Mouse (Mus musculus): ENCODE data around the gene Nckap5l. TPM values are rescaled to one million over a fixed set of nuclear protein-coding genes. Genes with fewer than 3 reads are reported as not detected.
A peak's percentile ranks its signal among the peaks of the same experiment; 100 is the strongest.

Nckap5l gene
- total and polyA plus RNA-seq, 3 experiments, result 0.75 to 6.6 (median 0.89) TPM

DNA sequence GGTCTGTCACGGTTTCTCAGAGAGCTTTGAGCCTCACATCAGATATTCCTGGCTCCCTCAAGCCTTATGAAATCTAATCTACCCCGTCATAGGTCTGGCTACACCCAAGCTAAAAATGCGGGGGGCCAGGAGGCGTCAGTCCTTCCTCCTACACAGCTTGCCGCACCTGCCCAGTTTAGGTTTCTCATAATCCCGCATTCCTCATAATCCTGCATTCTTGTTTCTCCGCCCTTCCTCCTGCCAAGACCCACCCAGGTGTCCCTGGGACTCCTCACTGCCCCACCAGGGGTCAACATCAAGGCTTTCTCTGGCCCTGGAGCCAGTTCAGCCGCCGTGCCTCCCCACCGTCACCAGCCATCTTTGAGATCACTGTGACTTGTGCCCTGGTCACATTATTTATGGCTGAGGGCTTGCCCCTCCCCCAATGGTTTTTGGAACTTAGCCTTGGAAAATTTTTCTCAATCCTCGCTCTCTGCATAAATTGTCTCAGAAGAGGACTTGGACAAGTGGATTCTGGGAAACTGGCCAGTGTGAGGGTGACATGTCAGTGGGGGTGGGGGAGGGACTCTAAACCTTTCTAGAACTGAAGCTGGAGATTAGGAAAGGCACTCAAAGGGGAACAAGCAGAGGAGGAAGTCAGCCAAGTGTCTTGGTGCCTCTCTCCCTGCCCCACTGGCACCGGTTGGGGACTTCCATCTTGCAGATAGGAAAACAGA lies 40.1 kb upstream of the Nckap5l start:
- Histone ChIP-seq H3K9ac (ENCODE audit: insufficient read depth, low read depth) (no peak overlapping the region), H3K27me3 (replicated peaks) (peaks cover 67% of the 10 kb centered on the region), H3K4me2 (ENCODE audit: insufficient read depth, low read depth, poor library complexity, severe bottlenecking) (peak overlapping the region; percentile 40), H3K79me2 (replicated peaks; ENCODE audit: control insufficient read depth, extremely low read depth, insufficient read depth, poor library complexity, severe bottlenecking) (no peaks in the 10 kb centered on the region), H3K9me3 (replicated peaks; ENCODE audit: low read length) (no peaks in the 10 kb centered on the region), H3K4me3 (replicated peaks in 1 of 3; ENCODE audit: low read depth in 2 of 3, low read length in 2 of 3, poor library complexity in 1 of 3) (no peak overlapping the region), H3K27ac (ENCODE audit: insufficient read depth, low read depth) (no peak overlapping the region), H3K36me3 (replicated peaks in 1 of 2; ENCODE audit: control insufficient read depth in 1 of 2, insufficient read depth in 1 of 2, low read length in 1 of 2) (no peaks in the 10 kb centered on the region), H3K4me1 (ENCODE audit: control insufficient read depth in 1 of 2, insufficient read depth in 2 of 2) (peaks cover 17 to 45% of the 10 kb centered on the region in 2 experiments)
- peak; percentile 24 for DNase-seq (ENCODE audit: extremely low read depth)
- in situ Hi-C loops (cut with MboI; ENCODE audit: low pct_ligation_motif_present, low pct_unique_long_range_greater_than_20kb, low sequenced_read_pairs) (loop anchor here (5.0 kb wide), 1 partner anchor 100 kb away; no protein-coding TSS in a partner anchor), dilution Hi-C loops (cut with MboI; ENCODE audit: extremely low pct_ligation_motif_present, extremely low pct_unique_long_range_greater_than_20kb, low sequenced_read_pairs) (no loop called here)
- TF ChIP-seq MEF2A (IDR thresholded peaks at IDR 0.05; ENCODE audit: borderline replicate concordance, low read depth, low read length) (no peak), E2F4 (IDR thresholded peaks at IDR 0.05; ENCODE audit: insufficient replicate concordance, low read depth, low read length) (no peak), NELFE (IDR thresholded peaks at IDR 0.05; ENCODE audit: low read depth, low read length) (0 out of 2 replicates have a peak, but pooled peaks have one; percentile 19), POLR2A (IDR thresholded peaks at IDR 0.05; ENCODE audit: low read depth, low read length) (no peak), TCF12 (IDR thresholded peaks at IDR 0.05; ENCODE audit: low read depth, low read length) (no peak), ZMIZ1 (IDR thresholded peaks at IDR 0.05; ENCODE audit: low read depth, low read length) (peak; percentile 78), MAX (IDR thresholded peaks at IDR 0.05; ENCODE audit: low read length) (no peak), MAFK (IDR thresholded peaks at IDR 0.05; ENCODE audit: insufficient replicate concordance, low read length) (no peak), CHD2 (IDR thresholded peaks at IDR 0.05; ENCODE audit: low read length) (0 out of 2 replicates have a peak, but pooled peaks have one; percentile 43), TBP (conservative IDR thresholded peaks at IDR 0.05; ENCODE audit: low read depth, low read length) (no peak)

DNA sequence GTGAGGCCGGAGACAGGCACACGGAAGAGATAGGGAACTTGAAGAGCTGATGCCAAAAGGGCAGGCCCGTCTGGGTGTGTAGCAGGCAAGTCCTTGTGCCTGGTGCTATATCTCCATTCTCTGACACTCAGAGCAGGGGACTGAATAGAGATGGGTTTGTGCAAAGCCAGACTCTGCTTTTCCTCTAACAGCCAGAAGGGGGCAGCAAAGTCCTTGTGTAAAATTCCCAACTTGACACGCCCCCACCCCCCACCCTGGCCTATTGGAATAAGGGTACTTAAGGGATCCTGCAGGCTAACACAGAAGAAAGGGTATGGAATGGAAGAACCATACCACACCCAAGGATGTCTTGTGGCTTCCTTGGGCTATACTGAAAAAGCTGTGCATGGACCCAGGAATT lies 39.5 kb upstream of the Nckap5l start:
- Histone ChIP-seq H3K36me3 (replicated peaks in 1 of 2; ENCODE audit: control insufficient read depth in 1 of 2, insufficient read depth in 1 of 2, low read length in 1 of 2) (no peaks in the 10 kb centered on the region), H3K79me2 (replicated peaks; ENCODE audit: control insufficient read depth, extremely low read depth, insufficient read depth, poor library complexity, severe bottlenecking) (no peaks in the 10 kb centered on the region), H3K4me2 (ENCODE audit: insufficient read depth, low read depth, poor library complexity, severe bottlenecking) (no peak overlapping the region), H3K27me3 (replicated peaks) (peaks cover 67% of the 10 kb centered on the region), H3K27ac (ENCODE audit: insufficient read depth, low read depth) (no peak overlapping the region), H3K4me1 (ENCODE audit: control insufficient read depth in 1 of 2, insufficient read depth in 2 of 2) (peaks cover 17 to 45% of the 10 kb centered on the region in 2 experiments), H3K9ac (ENCODE audit: insufficient read depth, low read depth) (no peak overlapping the region), H3K9me3 (replicated peaks; ENCODE audit: low read length) (no peaks in the 10 kb centered on the region), H3K4me3 (replicated peaks in 1 of 3; ENCODE audit: low read depth in 2 of 3, low read length in 2 of 3, poor library complexity in 1 of 3) (no peak overlapping the region)
- in situ Hi-C loops (cut with MboI; ENCODE audit: low pct_ligation_motif_present, low pct_unique_long_range_greater_than_20kb, low sequenced_read_pairs), result loop anchor here (5.0 kb wide), 1 partner anchor 100 kb away; no protein-coding TSS in a partner anchor
- peak; percentile 70 for TF ChIP-seq SMC3 (IDR thresholded peaks at IDR 0.05; ENCODE audit: low read depth, low read length)
- TF ChIP-seq USF1 (IDR thresholded peaks at IDR 0.05; ENCODE audit: low read depth, low read length), result no peak
- no peak for TF ChIP-seq MAX (IDR thresholded peaks at IDR 0.05; ENCODE audit: low read length)
- TF ChIP-seq MAZ (IDR thresholded peaks at IDR 0.05; ENCODE audit: low read depth, low read length), result peak; percentile 75; the same call in 1 of the 2 replicates
- 0 out of 2 replicates have a peak, but pooled peaks have one; percentile 15 for TF ChIP-seq NELFE (IDR thresholded peaks at IDR 0.05; ENCODE audit: low read depth, low read length)
- no peak for TF ChIP-seq JUN (IDR thresholded peaks at IDR 0.05; ENCODE audit: insufficient read depth, low read depth, low read length)
- TF ChIP-seq CTCF (conservative IDR thresholded peaks at IDR 0.05 in 1 of 2, IDR thresholded peaks at IDR 0.05 in 1 of 2; ENCODE audit: low read depth in 2 of 2, low read length in 2 of 2), result peak; percentile 81 to 92
- peak; percentile 88 for TF ChIP-seq RAD21 (IDR thresholded peaks at IDR 0.05; ENCODE audit: low read depth, low read length)
- peak; percentile 73 for DNase-seq (ENCODE audit: extremely low read depth)
- dilution Hi-C loops (cut with MboI; ENCODE audit: extremely low pct_ligation_motif_present, extremely low pct_unique_long_range_greater_than_20kb, low sequenced_read_pairs), result no loop called here
